ENCODE assay signal across 20 mouse cellular contexts in genomic region chr1:37737045-37737444, GRCm38 (mm10). TPM values are rescaled to one million over a fixed set of nuclear protein-coding genes. Genes with fewer than 3 reads are reported as not detected.
DNase-seq lines count a peak whose midpoint lies in the region; ATAC-seq and TF ChIP-seq lines count a peak whose summit lies in the region.
"Had no signal": no experiment of that assay in that cellular context is flagged by ENCODE, and none has a peak within 500 bp of the region (broad histone marks: within the 10 kb centered on the region; RNA-seq: fewer than 3 reads in every experiment).

No protein-coding gene starts in this region.

- H3K36me3 ChIP-seq in CH12.LX (replicated peaks in 1 of 2; ENCODE audit: control insufficient read depth in 1 of 2, insufficient read depth in 1 of 2, low read length in 1 of 2): no peaks in the 10 kb centered on the region
- no peaks in the 10 kb centered on the region for H3K36me3 ChIP-seq in liver, postnatal 0 days (replicated peaks; ENCODE audit: insufficient read depth, low read length)
- H3K36me3 ChIP-seq: hindbrain, embryonic 12.5 days; limb, embryonic 10.5 days had no signal

- H3K79me2 ChIP-seq in CH12.LX (replicated peaks; ENCODE audit: control insufficient read depth, extremely low read depth, insufficient read depth, poor library complexity, severe bottlenecking): no peaks in the 10 kb centered on the region

- no peak for TF ChIP-seq POLR2A in lung, adult 2 months (IDR thresholded peaks at IDR 0.05; ENCODE audit: borderline replicate concordance, extremely low read depth, low read depth, low read length)
- no peak for TF ChIP-seq POLR2A in CH12.LX (IDR thresholded peaks at IDR 0.05; ENCODE audit: low read depth, low read length)

- DNase-seq in lung, postnatal 10 days: peak; percentile 9
- no peak for DNase-seq in lung, adult 2 months
- peak; percentile 55 for DNase-seq in CH12.LX (ENCODE audit: extremely low read depth)
- peak; percentile 18 for DNase-seq in c-Kit-positive CD71-negative TER-119-negative erythroid progenitor cells, embryonic 14.5 days (ENCODE audit: low read depth)
- DNase-seq in liver, postnatal 0 days: peak; percentile 28
- DNase-seq in frontal cortex, adult 2 months (ENCODE audit: extremely low spot score in 1 of 2, low spot score in 1 of 2): no peak
- DNase-seq in urinary bladder, postnatal 36 days (ENCODE audit: low spot score in 2 of 2): no peak
- no peak for DNase-seq in lung, postnatal 25 days (ENCODE audit: low spot score)
- DNase-seq: cerebellum, adult 18-20 months; cerebellum, postnatal 36 days; gastrocnemius, postnatal 25 days; kidney, postnatal 14 days; midbrain, embryonic 14.5 days; right cerebral cortex, postnatal 4 days had no signal

- no peaks in the 10 kb centered on the region for H3K27me3 ChIP-seq in CH12.LX (replicated peaks)
- no peaks in the 10 kb centered on the region for H3K27me3 ChIP-seq in liver, postnatal 0 days (ENCODE audit: insufficient read depth, low read length)
- H3K27me3 ChIP-seq: hindbrain, embryonic 12.5 days had no signal

- H3K4me1 ChIP-seq in lung, adult 2 months (ENCODE audit: control insufficient read depth, insufficient read depth, low read length): no peaks in the 10 kb centered on the region
- peaks cover 0 to 3% of the 10 kb centered on the region in 2 experiments; a peak in 1 of 4 replicates for H3K4me1 ChIP-seq in CH12.LX (ENCODE audit: control insufficient read depth in 1 of 2, insufficient read depth in 2 of 2)
- no peaks in the 10 kb centered on the region for H3K4me1 ChIP-seq in liver, postnatal 0 days (ENCODE audit: insufficient read depth)
- H3K4me1 ChIP-seq: hindbrain, embryonic 12.5 days; limb, embryonic 10.5 days had no signal

- H3K9me3 ChIP-seq in CH12.LX (replicated peaks; ENCODE audit: low read length): no peaks in the 10 kb centered on the region
- H3K9me3 ChIP-seq in liver, postnatal 0 days (ENCODE audit: low read length): no peaks in the 10 kb centered on the region
- H3K9me3 ChIP-seq: hindbrain, embryonic 12.5 days; limb, embryonic 10.5 days had no signal

- no peak for ATAC-seq in liver, postnatal 0 days
- ATAC-seq: intestine, postnatal 0 days; Patski had no signal

- whole genome bisulfite sequencing in lung, adult 2 months: 74% methylated on average over 4 of the region's 4 CpGs
- WGBS in liver, postnatal 0 days (ENCODE audit: insufficient replicate concordance): 62% methylated on average over 4 of the region's 4 CpGs

- TF ChIP-seq CTCF in lung, adult 2 months (IDR thresholded peaks at IDR 0.05; ENCODE audit: insufficient read depth, low read length): no peak
- TF ChIP-seq CTCF in CH12.LX (conservative IDR thresholded peaks at IDR 0.05 in 1 of 2, IDR thresholded peaks at IDR 0.05 in 1 of 2; ENCODE audit: low read depth in 2 of 2, low read length in 2 of 2): no peak
- TF ChIP-seq CTCF in liver, postnatal 0 days (IDR thresholded peaks at IDR 0.05; ENCODE audit: low read depth): no peak

- dilution Hi-C loops in CH12.LX (cut with MboI; ENCODE audit: extremely low pct_ligation_motif_present, extremely low pct_unique_long_range_greater_than_20kb, low sequenced_read_pairs): no loop called here

- H3K9ac ChIP-seq in CH12.LX (ENCODE audit: insufficient read depth, low read depth): no peak overlapping the region
- H3K9ac ChIP-seq in liver, postnatal 0 days (replicated peaks): no peak overlapping the region
- H3K9ac ChIP-seq: hindbrain, embryonic 12.5 days had no signal

- no peak overlapping the region for H3K4me3 ChIP-seq in lung, adult 2 months (replicated peaks; ENCODE audit: extremely low read depth, low read depth, low read length)
- H3K4me3 ChIP-seq in CH12.LX (replicated peaks in 1 of 3; ENCODE audit: low read depth in 2 of 3, low read length in 2 of 3, poor library complexity in 1 of 3): no peak overlapping the region
- no peak overlapping the region for H3K4me3 ChIP-seq in liver, postnatal 0 days (ENCODE audit: low read depth, low read length)
- H3K4me3 ChIP-seq: erythroblast, embryonic 14.5 days; hindbrain, embryonic 12.5 days; left cerebral cortex, adult 2 months; limb, embryonic 10.5 days had no signal

- in situ Hi-C loops in CH12.LX (cut with MboI; ENCODE audit: low pct_ligation_motif_present, low pct_unique_long_range_greater_than_20kb, low sequenced_read_pairs): no loop called here

- H3K27ac ChIP-seq in CH12.LX (ENCODE audit: insufficient read depth, low read depth): no peak overlapping the region
- no peak overlapping the region for H3K27ac ChIP-seq in liver, postnatal 0 days (ENCODE audit: low read depth)
- H3K27ac ChIP-seq: hindbrain, embryonic 12.5 days; left cerebral cortex, adult 2 months; limb, embryonic 10.5 days had no signal

- TF ChIP-seq EP300 in CH12.LX (IDR thresholded peaks at IDR 0.05; ENCODE audit: low read length): no peak
- TF ChIP-seq EP300 in liver, postnatal 0 days (IDR thresholded peaks at IDR 0.05; ENCODE audit: low read depth): no peak

- no peak for TF ChIP-seq RAD21 in CH12.LX (IDR thresholded peaks at IDR 0.05; ENCODE audit: low read depth, low read length)

- no peak overlapping the region for H3K4me2 ChIP-seq in CH12.LX (ENCODE audit: insufficient read depth, low read depth, poor library complexity, severe bottlenecking)
- no peak overlapping the region for H3K4me2 ChIP-seq in liver, postnatal 0 days (ENCODE audit: low read depth, low read length)
- H3K4me2 ChIP-seq: hindbrain, embryonic 12.5 days had no signal

TF ChIP-seq in CH12.LX, 34 proteins besides CTCF, POLR2A, EP300 and RAD21:
- no peak for TF ChIP-seq GABPA (IDR thresholded peaks at IDR 0.05; ENCODE audit: insufficient replicate concordance, low read depth, low read length)
- no peak for TF ChIP-seq USF1 (IDR thresholded peaks at IDR 0.05; ENCODE audit: low read depth, low read length)
- no peak for TF ChIP-seq SMC3 (IDR thresholded peaks at IDR 0.05; ENCODE audit: low read depth, low read length)
- no peak for TF ChIP-seq POLR2AphosphoS2 (IDR thresholded peaks at IDR 0.05; ENCODE audit: low read depth, low read length)
- TF ChIP-seq ZMIZ1 (IDR thresholded peaks at IDR 0.05; ENCODE audit: low read depth, low read length): no peak
- TF ChIP-seq ZC3H11A (IDR thresholded peaks at IDR 0.05; ENCODE audit: low read depth, low read length): no peak
- TF ChIP-seq NELFE (IDR thresholded peaks at IDR 0.05; ENCODE audit: low read depth, low read length): no peak
- TF ChIP-seq ETS1 (conservative IDR thresholded peaks at IDR 0.05; ENCODE audit: low read depth, low read length): no peak
- TF ChIP-seq NRF1 (IDR thresholded peaks at IDR 0.05; ENCODE audit: low read depth, low read length): no peak
- no peak for TF ChIP-seq JUN (IDR thresholded peaks at IDR 0.05; ENCODE audit: insufficient read depth, low read depth, low read length)
- TF ChIP-seq CHD2 (IDR thresholded peaks at IDR 0.05; ENCODE audit: low read length): no peak
- TF ChIP-seq TBP (conservative IDR thresholded peaks at IDR 0.05; ENCODE audit: low read depth, low read length): no peak

RNA-seq across cellular contexts. Expression of gene 2010300C02Rik, which starts 17.2 kb away (rescaled TPM):
- polyA plus RNA-seq in lung, adult 2 months (2012; rRNA removed): 12.9 and 14.5 TPM in 2 replicates
- total RNA-seq in CH12.LX (2012; rRNA removed) (0.21 and 0.25 TPM in 2 replicates), CH12.LX (2014; rRNA removed) (0.08 TPM in 1 of 2 replicates, not detected in the other)
- polyA plus RNA-seq in CH12.LX (2012; ENCODE audit: insufficient read length, low read depth): 0.09 and 0.19 TPM in 2 replicates
- 0.20 and 0.22 TPM in 2 replicates for polyA plus RNA-seq in liver, postnatal 0 days (2015; fragmentation: Nextera tagmentation; extraction: Ambion mirVana)
- 143 and 163 TPM in 2 replicates for polyA plus RNA-seq in frontal cortex, adult 2 months (2012; rRNA removed)

Comparison
In these comparisons a context has a peak if more than half of its experiments do, and no peak if none do; other contexts are left out.
1. DNase-seq: peak in lung, postnatal 10 days (single experiment), CH12.LX (single experiment), c-Kit-positive CD71-negative TER-119-negative erythroid progenitor cells, embryonic 14.5 days (single experiment) and liver, postnatal 0 days (single experiment); none in lung, adult 2 months (single experiment), frontal cortex, adult 2 months (0 of 2), urinary bladder, postnatal 36 days (0 of 2) and lung, postnatal 25 days (single experiment).
2. RNA of gene 2010300C02Rik, which starts 17.2 kb away (polyA plus RNA-seq): 143 to 163 TPM in frontal cortex, adult 2 months and 12.9 to 14.5 TPM in lung, adult 2 months; 0.20 to 0.22 TPM in liver, postnatal 0 days and 0.09 to 0.19 TPM in CH12.LX; every median in the first group is over 10 times any median in the second.